Mouse (Mus musculus) activated CD4-positive, CD25-positive, alpha-beta regulatory T cell (primary cell): Measurements from ENCODE around the gene Cadm1. TPM values are rescaled to one million over a fixed set of nuclear protein-coding genes. Genes with fewer than 3 reads are reported as not detected.

Source experiments
- polyA plus RNA-seq, 2 experiments: library from polyadenylated mRNA; unstranded; fragments of 100-300 nt; shearing (Covaris generic); gene quantifications; one replicate each; pipeline ENCODE4 v1.2.1; 2017

Cadm1 gene
- 1 to 10 TPM; 1.0 to 2.1 TPM for polyA plus RNA-seq

GRCm38 (mm10) chr9:47529602-47530450 is at the start of gene Cadm1:
Cadm1 (plus strand) TSS chr9:47530173.

